Mouse (Mus musculus) stomach, embryonic 15.5 days (tissue): ENCODE data around the gene Adcy2. TPM values are rescaled to one million over a fixed set of nuclear protein-coding genes. Genes with fewer than 3 reads are reported as not detected.

Source experiments
- ATAC-seq: fragments of 200-750 bp; cut with Nextera tagmentation; 2 replicates; pipeline ENCODE4 v1.8.0; 2017; ENCODE audit warnings: low read depth, moderate number of reproducible peaks, moderate TSS enrichment; ENCODE audit not compliant: insufficient read depth, low FRiP score
- H3K27ac ChIP-seq: fragments of 300-500 bp; sonication (generic); 2 replicates; pipeline ENCODE4 v1.5.1; 2015; ENCODE audit warnings: mild to moderate bottlenecking, inconsistent platforms
- H3K27me3 ChIP-seq: fragments of 300-500 bp; sonication (generic); replicated peaks from 2 replicates; pipeline ENCODE4 v1.6.1; 2015; ENCODE audit warnings: inconsistent platforms
- H3K36me3 ChIP-seq: fragments of 300-500 bp; sonication (generic); 2 replicates; pipeline ENCODE4 v1.6.1; 2015; ENCODE audit warnings: inconsistent platforms
- H3K4me1 ChIP-seq: fragments of 300-500 bp; sonication (generic); 2 replicates; pipeline ENCODE4 v1.6.1; 2015; ENCODE audit warnings: inconsistent platforms
- H3K4me2 ChIP-seq: fragments of 300-500 bp; sonication (generic); 2 replicates; pipeline ENCODE4 v1.6.1; 2015; ENCODE audit warnings: mild to moderate bottlenecking, inconsistent platforms
- H3K4me3 ChIP-seq: fragments of 300-500 bp; sonication (generic); replicated peaks from 2 replicates; pipeline ENCODE4 v1.5.1; 2015; ENCODE audit warnings: inconsistent platforms
- H3K9ac ChIP-seq: fragments of 300-500 bp; sonication (generic); 2 replicates; pipeline ENCODE4 v1.6.1; 2015; ENCODE audit warnings: inconsistent platforms
- H3K9me3 ChIP-seq: fragments of 300-500 bp; sonication (generic); 2 replicates; pipeline ENCODE4 v1.6.1; 2016; ENCODE audit warnings: inconsistent platforms
- WGBS: fragments of 180-500 bp; shearing (Covaris S2); methylation state at CpG from one replicate; pipeline ENCODE4 v1.1.7; 2015; 5-methylcytosine and 5-hydroxymethylcytosine counted together
- polyA plus RNA-seq: library from polyadenylated mRNA; unstranded; fragments of >200 nt; fragmentation: Nextera tagmentation; extraction: Ambion mirVana; gene quantifications from 2 replicates; pipeline ENCODE4 v1.2.1, GENCODE M21; 2015

Adcy2 gene
- polyA plus RNA-seq, 1 experiment from 2014 or later = 4.6 TPM

DNA sequence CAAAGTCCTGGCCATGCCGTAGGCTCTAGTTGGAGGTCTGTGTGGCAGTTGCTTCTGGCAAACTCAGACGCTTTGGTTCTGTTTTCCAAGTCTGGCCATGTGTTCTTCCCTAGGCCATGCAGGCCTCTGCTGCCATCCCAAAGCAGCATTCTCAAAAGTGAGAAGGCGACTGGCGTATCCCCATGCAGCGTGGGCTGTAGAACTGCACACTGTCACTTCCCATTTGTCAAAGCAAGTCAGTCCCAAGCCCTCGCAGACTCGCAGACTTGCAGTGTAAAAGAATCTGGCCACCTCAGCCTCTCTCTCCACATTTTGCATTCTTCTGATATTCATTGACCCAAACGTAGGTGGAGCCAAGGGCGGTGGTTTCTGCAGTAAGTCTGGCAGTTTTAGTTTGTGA lies 249.5 kb downstream of the Adcy2 start:
- no peaks in the 10 kb centered on the region for H3K27me3 ChIP-seq
- H3K27ac ChIP-seq = no peak overlapping the region
- 52% methylated on average over 9 of the region's 9 CpGs for WGBS
- no peak overlapping the region for H3K4me3 ChIP-seq
- no peaks in the 10 kb centered on the region for H3K4me1 ChIP-seq
- H3K36me3 ChIP-seq = no peaks in the 10 kb centered on the region
- no peaks in the 10 kb centered on the region for H3K9me3 ChIP-seq
- no peak overlapping the region for H3K9ac ChIP-seq
- no peak overlapping the region for H3K4me2 ChIP-seq
- no peak for ATAC-seq

DNA sequence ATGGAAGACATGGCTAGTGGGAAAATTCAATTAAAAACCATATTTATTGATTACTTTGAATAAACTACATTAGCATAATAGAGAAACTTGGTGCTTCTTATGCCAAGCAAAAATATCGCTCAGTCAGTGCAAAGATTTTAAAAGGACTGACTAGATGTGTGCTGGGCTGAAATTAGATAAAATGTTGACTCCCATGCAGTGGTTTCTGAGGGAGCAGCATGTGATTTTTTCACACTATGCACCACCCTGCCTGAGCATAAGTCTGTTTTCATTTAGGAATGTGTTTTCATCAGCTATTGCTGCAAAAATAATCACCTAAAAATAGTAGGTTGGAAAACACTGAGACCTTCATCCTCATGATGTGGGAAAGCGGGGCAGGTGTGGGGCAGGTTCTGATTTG lies 250.0 kb downstream of the Adcy2 start:
- ATAC-seq = no peak
- no peaks in the 10 kb centered on the region for H3K9me3 ChIP-seq
- H3K9ac ChIP-seq = no peak overlapping the region
- no peak overlapping the region for H3K4me2 ChIP-seq
- H3K36me3 ChIP-seq = no peaks in the 10 kb centered on the region
- no peak overlapping the region for H3K4me3 ChIP-seq
- no peaks in the 10 kb centered on the region for H3K4me1 ChIP-seq
- no peak overlapping the region for H3K27ac ChIP-seq
- H3K27me3 ChIP-seq = no peaks in the 10 kb centered on the region
- 88% methylated on average over 2 of the region's 2 CpGs for WGBS

DNA sequence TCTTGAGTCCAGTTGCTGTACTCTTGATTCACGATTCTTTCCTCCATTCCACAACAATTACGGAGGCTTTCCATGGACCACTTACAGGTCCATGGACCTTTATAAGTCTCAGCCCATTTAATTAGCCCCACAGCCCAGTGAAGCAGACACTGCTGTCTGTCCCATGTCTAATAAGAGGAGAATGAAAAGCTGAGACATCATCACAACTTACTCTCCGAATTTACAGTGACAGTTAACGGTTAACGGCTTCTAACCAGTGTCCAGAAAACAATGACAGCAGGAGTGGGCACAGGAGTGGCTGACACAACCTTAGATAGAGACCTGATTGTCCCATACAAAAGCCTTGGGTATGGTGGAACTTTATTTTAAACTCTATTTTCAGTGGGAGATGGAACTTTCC lies 253.9 kb downstream of the Adcy2 start:
- no peak overlapping the region for H3K4me3 ChIP-seq
- H3K4me1 ChIP-seq = no peaks in the 10 kb centered on the region
- H3K27ac ChIP-seq = no peak overlapping the region
- H3K9ac ChIP-seq = no peak overlapping the region
- no peaks in the 10 kb centered on the region for H3K9me3 ChIP-seq
- no peaks in the 10 kb centered on the region for H3K36me3 ChIP-seq
- H3K4me2 ChIP-seq = no peak overlapping the region
- H3K27me3 ChIP-seq = no peaks in the 10 kb centered on the region
- ATAC-seq = no peak
- WGBS = 87% methylated on average over 5 of the region's 5 CpGs

DNA sequence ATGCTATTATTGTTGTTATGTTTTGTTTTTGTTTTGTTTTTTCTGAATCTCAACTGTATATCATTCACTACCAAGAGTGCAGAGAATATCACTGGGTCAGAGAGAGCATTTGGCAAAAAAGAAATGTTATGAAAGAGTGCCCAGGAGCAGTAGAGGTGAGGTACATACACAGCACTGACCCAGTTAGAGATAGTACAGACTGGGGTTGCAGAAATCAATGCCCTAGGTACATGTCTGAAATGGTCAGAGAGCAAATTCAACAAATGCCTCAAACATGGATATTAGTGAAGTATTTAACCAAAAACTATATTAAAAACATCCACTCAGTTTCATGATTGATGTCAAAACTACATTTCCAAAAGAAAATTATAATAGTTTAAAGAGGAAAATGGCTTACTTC lies 286.7 kb downstream of the Adcy2 start:
- Histone ChIP-seq H3K9me3 (no peaks in the 10 kb centered on the region), H3K36me3 (no peaks in the 10 kb centered on the region), H3K9ac (no peak overlapping the region), H3K27ac (no peak overlapping the region), H3K4me2 (no peak overlapping the region), H3K4me3 (no peak overlapping the region), H3K4me1 (no peaks in the 10 kb centered on the region), H3K27me3 (no peaks in the 10 kb centered on the region)
- no peak for ATAC-seq

DNA sequence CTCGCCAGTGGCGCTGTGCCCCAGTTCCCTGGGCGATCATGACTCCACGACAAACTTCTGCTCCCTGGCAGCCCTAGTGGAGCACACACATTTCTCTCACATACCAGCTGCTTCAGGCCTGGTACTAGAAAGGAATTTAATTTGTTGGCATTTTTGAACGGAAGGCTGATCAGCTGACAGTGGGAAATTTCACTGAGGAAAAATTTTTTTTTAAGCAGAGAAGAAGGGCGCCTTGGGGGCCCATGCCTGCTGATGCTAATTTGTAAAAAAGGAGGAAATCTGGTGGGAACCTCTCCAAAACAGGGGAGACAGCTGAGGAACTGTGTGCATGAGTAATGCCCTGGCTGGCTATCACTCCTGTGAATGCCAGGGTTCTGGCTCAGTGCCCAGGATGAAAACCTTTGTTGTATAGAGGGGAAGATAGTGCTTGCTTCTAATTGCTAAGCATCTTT lies 292.0 kb downstream of the Adcy2 start:
- ATAC-seq = 0 out of 2 replicates have a peak, but pooled peaks have one; percentile 4
- Histone ChIP-seq H3K9me3 (no peaks in the 10 kb centered on the region), H3K4me1 (no peaks in the 10 kb centered on the region), H3K9ac (no peak overlapping the region), H3K4me2 (no peak overlapping the region), H3K27me3 (no peaks in the 10 kb centered on the region), H3K36me3 (no peaks in the 10 kb centered on the region), H3K4me3 (no peak overlapping the region), H3K27ac (no peak overlapping the region)
- 83% methylated on average over 6 of the region's 6 CpGs for WGBS

DNA sequence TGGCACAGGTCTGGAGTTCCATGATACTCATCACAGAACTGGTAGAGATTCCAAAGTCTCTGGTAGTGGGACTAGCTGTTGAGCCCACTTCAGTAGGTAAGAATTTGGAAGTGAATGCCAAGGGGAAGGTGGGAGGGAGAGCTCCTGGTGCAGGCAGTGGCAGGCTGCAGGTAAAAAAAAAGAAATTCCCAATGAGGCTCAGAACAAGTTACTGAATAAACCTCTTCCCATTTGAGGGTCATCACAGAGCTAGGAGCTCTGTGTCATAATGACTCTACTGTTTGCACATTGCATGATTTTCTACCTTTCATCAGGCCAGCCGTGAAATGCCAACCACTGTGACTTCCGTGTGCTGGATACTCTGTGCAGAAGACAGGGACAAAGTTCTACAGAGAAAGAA lies 314.4 kb downstream of the Adcy2 start:
- no peak overlapping the region for H3K9ac ChIP-seq
- no peaks in the 10 kb centered on the region for H3K4me1 ChIP-seq
- no peaks in the 10 kb centered on the region for H3K36me3 ChIP-seq
- no peaks in the 10 kb centered on the region for H3K27me3 ChIP-seq
- no peak overlapping the region for H3K4me3 ChIP-seq
- ATAC-seq = no peak
- 86% methylated on average over 2 of the region's 2 CpGs for WGBS
- H3K27ac ChIP-seq = no peak overlapping the region
- no peaks in the 10 kb centered on the region for H3K9me3 ChIP-seq
- H3K4me2 ChIP-seq = no peak overlapping the region

DNA sequence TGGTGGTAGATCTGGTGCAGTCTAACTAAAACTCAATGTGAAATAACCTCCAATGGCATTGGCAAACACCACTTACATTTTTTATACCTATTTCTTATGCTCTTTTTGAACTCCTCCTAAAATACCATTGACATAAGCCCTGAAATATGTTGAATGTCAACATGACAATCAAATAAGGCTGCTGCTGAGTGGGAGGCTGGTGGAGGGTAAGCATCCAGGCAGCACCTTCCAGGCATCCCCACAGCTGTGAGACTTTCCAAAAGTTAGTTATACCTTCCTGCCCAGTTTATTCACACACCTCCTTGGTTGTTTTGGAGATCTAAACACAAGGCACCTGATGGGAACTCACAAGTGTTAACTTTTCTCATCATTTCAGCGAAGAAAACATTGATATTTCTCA lies 318.9 kb downstream of the Adcy2 start:
- no peaks in the 10 kb centered on the region for H3K36me3 ChIP-seq
- ATAC-seq = no peak
- H3K9me3 ChIP-seq = no peaks in the 10 kb centered on the region
- no peak overlapping the region for H3K4me3 ChIP-seq
- H3K9ac ChIP-seq = no peak overlapping the region
- H3K27ac ChIP-seq = no peak overlapping the region
- WGBS = 74% methylated on average over 1 of the region's 1 CpGs
- H3K4me1 ChIP-seq = no peaks in the 10 kb centered on the region
- no peak overlapping the region for H3K4me2 ChIP-seq
- H3K27me3 ChIP-seq = no peaks in the 10 kb centered on the region

DNA sequence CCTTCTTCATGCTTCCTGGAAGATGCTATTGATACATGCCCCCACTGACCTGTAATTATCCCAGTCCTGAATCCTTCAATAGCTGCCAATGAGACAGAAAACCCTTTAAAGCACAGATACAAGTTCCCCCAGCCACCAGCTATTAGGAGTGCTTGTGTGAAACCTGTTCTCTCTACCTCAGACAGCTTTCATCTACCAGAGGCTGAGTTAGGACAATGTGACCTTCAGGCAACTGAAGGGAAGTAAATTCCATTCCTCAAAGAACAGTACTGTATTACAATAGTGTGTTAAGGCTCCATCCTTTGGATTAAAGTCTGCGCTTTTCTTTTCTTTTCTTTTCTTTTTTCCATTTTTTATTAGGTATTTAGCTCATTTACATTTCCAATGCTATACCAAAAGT lies 356.6 kb downstream of the Adcy2 start:
- H3K4me2 ChIP-seq = no peak overlapping the region
- H3K9ac ChIP-seq = no peak overlapping the region
- H3K27ac ChIP-seq = no peak overlapping the region
- H3K36me3 ChIP-seq = no peaks in the 10 kb centered on the region
- no peaks in the 10 kb centered on the region for H3K4me1 ChIP-seq
- H3K27me3 ChIP-seq = no peaks in the 10 kb centered on the region
- H3K4me3 ChIP-seq = no peak overlapping the region
- WGBS = 89% methylated on average over 1 of the region's 1 CpGs
- ATAC-seq = no peak
- H3K9me3 ChIP-seq = no peaks in the 10 kb centered on the region

DNA sequence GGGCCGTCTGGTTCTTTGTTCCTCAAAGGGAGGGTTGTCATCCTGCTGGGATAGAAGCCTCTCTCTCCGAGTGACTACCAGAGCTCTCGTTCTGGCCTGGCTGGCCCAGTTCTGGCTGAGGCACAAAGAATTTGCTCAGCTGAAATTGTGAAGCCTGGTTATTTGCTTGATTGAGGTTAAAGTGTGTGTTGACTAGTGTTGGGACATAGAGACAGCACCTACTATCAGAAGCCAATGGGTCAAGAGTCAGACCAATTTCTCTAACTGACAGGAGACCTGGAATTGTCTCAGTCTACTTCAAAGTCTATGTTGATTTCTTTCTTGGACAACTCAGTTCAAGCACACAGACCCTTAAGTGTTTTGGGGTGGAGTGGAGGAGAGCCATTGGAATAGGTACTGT lies 372.3 kb downstream of the Adcy2 start:
- Histone ChIP-seq H3K4me3 (no peak overlapping the region), H3K4me1 (no peaks in the 10 kb centered on the region), H3K9ac (no peak overlapping the region), H3K27me3 (no peaks in the 10 kb centered on the region), H3K27ac (no peak overlapping the region), H3K4me2 (no peak overlapping the region), H3K9me3 (no peaks in the 10 kb centered on the region), H3K36me3 (no peaks in the 10 kb centered on the region)
- ATAC-seq = no peak
- 77% methylated on average over 3 of the region's 3 CpGs for WGBS

DNA sequence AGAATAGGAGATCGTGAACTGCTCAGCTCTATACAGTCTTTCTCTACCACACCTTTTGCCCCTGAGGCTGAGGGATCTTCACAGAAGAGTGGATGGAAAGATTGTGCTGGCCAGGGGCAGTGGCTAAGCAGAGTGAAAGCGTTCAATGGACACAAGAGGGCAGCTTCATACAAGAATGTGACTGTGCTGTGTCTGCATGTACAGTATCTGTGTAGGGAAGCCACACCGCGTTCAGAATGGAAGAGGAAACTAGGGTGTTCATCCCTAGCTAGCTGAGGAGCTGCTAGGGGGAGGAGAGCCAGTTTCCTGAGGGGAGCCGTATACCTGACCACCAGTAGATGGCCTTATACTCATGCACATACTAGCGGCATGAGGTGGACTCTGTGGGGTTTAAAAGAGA lies 376.5 kb downstream of the Adcy2 start:
- H3K36me3 ChIP-seq = no peaks in the 10 kb centered on the region
- 57% methylated on average over 6 of the region's 6 CpGs for WGBS
- H3K4me3 ChIP-seq = no peak overlapping the region
- no peaks in the 10 kb centered on the region for H3K4me1 ChIP-seq
- no peak overlapping the region for H3K27ac ChIP-seq
- H3K9ac ChIP-seq = no peak overlapping the region
- no peaks in the 10 kb centered on the region for H3K27me3 ChIP-seq
- no peaks in the 10 kb centered on the region for H3K9me3 ChIP-seq
- peak; percentile 56; the same call in 1 of the 2 replicates for ATAC-seq
- no peak overlapping the region for H3K4me2 ChIP-seq

DNA sequence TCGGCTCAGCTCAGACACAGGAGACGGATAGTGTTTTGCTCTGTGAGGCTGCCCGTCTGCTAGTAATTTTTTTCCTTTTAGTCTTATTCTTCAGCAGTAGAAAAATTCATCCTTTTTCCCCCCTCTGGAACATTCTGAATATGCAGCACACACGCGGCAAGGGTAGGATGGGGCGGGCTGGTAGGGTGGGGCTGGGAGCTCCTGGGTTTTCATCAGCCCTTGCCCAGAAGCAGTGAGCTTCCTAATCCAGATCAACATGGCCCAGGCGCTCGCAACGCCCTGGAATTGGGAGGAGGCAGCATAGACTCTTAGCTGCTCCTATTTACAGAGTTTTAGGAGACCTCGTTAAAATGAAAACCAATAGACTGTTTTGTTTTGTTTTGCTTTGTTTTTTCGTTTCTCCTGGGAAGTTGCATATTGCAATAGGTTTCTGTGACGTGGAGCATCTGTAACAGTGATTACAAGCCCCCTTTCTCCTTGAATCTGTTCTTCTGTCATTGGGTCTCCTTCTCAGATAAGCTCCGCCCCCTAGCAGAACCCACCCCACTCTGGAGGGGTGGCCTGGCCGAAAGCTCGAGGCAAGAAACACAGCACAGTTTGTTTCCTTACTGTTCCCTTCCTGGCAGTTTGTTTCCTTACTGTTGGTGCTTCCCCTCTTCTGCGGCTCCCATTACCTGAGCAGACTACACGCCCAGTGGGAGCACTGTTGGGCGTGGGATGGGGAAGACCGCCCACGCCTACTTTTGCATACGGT lies 391.5 kb downstream of the Adcy2 start:
- peak overlapping the region; percentile 22 for H3K4me3 ChIP-seq
- H3K9me3 ChIP-seq = no peaks in the 10 kb centered on the region
- WGBS = 39% methylated on average over 21 of the region's 21 CpGs
- no peaks in the 10 kb centered on the region for H3K36me3 ChIP-seq
- 0 out of 2 replicates have a peak, but pooled peaks have one; percentile 16 for ATAC-seq
- no peak overlapping the region for H3K27ac ChIP-seq
- H3K4me2 ChIP-seq = peak overlapping the region; percentile 48
- H3K27me3 ChIP-seq = no peaks in the 10 kb centered on the region
- H3K9ac ChIP-seq = no peak overlapping the region
- 0 out of 2 replicates have a peak, but pooled peaks cover 6% of the 10 kb centered on the region for H3K4me1 ChIP-seq

DNA sequence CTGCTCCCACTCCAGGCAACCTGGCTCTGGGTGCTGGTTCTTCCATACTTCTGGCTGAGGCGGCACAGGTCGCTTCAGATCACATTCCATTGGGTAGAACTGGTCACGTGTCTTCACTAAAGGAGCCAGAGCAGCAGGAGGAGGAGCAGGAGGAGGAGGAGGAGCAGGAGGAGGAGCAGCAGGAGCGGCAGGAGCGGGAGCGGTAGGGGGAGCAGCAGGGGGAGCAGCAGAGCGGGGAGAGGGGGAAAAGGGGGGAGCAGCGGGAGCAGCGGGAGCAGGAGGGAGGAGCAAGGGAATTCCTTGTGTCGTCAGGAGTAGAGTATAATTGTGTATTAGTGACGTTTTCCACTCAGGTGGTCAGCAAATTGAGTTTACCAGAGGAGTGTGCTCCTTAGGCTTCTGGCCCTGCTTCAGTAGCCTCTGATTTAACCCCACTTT lies 393.6 kb downstream of the Adcy2 start:
- Histone ChIP-seq H3K27ac (no peak overlapping the region), H3K4me2 (peak overlapping the region; percentile 46), H3K36me3 (no peaks in the 10 kb centered on the region), H3K9me3 (no peaks in the 10 kb centered on the region), H3K27me3 (no peaks in the 10 kb centered on the region), H3K4me1 (peaks cover 6% of the 10 kb centered on the region; the same call in 1 of the 2 replicates), H3K9ac (no peak overlapping the region), H3K4me3 (peak overlapping the region; percentile 27)
- ATAC-seq = peak; percentile 62
- 4% methylated on average over 8 of the region's 11 CpGs for WGBS
